Comparison of ENCODE assay signal across 14 mouse cellular contexts in the genomic region with DNA sequence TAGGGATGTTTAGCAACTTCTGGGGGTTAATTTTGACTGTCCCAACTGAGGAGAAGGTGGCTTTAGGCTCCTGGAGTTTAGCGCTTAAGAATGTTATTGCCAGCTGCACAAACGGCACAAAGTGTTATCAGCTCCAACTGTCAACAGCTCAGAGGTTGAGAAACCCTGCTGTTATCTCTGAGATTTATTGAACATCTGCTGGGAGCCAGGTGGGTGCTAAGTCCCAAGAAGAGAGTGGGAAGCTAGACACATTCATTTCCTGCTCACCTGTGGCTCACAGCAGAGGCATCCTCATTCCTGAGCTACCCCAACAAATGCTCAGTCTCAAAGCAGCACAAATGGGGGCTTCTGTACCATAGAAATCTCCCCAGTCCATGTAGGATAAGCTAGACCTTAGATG. TPM values are rescaled to one million over a fixed set of nuclear protein-coding genes. Genes with fewer than 3 reads are reported as not detected.
"Had no signal": no experiment of that assay in that cellular context is flagged by ENCODE, and none has a peak within 500 bp of the region (broad histone marks: within the 10 kb centered on the region; RNA-seq: fewer than 3 reads in every experiment).

No protein-coding gene starts in this region.

- H3K9ac ChIP-seq: limb, embryonic 13.5 days; liver, embryonic 13.5 days; midbrain, embryonic 12.5 days had no signal

- H3K9me3 ChIP-seq: limb, embryonic 13.5 days; liver, embryonic 13.5 days; midbrain, embryonic 12.5 days had no signal

- H3K4me3 ChIP-seq: limb, embryonic 13.5 days; liver, embryonic 13.5 days; midbrain, embryonic 12.5 days had no signal

- H3K4me1 ChIP-seq: limb, embryonic 13.5 days; liver, embryonic 13.5 days; midbrain, embryonic 12.5 days had no signal

- H3K36me3 ChIP-seq: limb, embryonic 13.5 days; liver, embryonic 13.5 days; midbrain, embryonic 12.5 days had no signal

- H3K27me3 ChIP-seq: limb, embryonic 13.5 days; liver, embryonic 13.5 days; midbrain, embryonic 12.5 days had no signal

- DNase-seq: kidney, adult 8-10 months; kidney, postnatal 25 days; layer of hippocampus, adult 9-11 months; layer of hippocampus, postnatal 36 days; left cerebral cortex, postnatal 4 days; liver, embryonic 13.5 days; lung, adult 18-20 months; right cerebral cortex, adult 18-20 months; right cerebral cortex, postnatal 25 days had no signal

- H3K4me2 ChIP-seq: limb, embryonic 13.5 days; liver, embryonic 13.5 days; midbrain, embryonic 12.5 days had no signal

- H3K27ac ChIP-seq: limb, embryonic 13.5 days; liver, embryonic 13.5 days; midbrain, embryonic 12.5 days; stomach, postnatal 0 days had no signal

RNA-seq across cellular contexts. Expression of gene Gm7879, which starts 58.2 kb away (rescaled TPM):
- polyA plus RNA-seq: intestine, embryonic 14.5 days; midbrain, embryonic 12.5 days; neural tube, embryonic 14.5 days had no signal
